Mouse (Mus musculus): ENCODE results near the gene Triobp. TPM values are rescaled to one million over a fixed set of nuclear protein-coding genes. Genes with fewer than 3 reads are reported as not detected.

Triobp gene
- polyA plus RNA-seq, 1 experiment from 2014 or later = 16.3 TPM

DNA sequence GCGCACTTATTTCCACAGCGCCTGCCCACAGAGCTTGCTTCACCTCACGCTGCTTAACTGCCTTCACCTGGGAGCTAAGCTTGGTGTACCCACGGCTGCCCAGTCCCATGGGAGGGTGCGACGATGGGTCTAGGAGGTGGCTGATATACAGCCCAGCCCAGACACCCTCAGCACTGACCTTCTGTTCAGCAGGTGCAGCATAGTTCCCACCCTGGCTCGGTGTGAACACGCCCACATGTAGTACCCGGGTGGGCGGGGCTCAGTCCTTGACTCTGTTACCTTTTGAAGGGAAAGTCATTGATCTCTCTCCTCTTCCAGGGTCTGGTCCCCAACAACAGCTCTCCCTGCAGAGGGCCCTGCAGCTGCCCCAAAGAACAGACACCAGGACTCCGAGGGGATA is 12.0 kb downstream of the Triobp start:
- DNase-seq (ENCODE audit: low spot score) = no peak

DNA sequence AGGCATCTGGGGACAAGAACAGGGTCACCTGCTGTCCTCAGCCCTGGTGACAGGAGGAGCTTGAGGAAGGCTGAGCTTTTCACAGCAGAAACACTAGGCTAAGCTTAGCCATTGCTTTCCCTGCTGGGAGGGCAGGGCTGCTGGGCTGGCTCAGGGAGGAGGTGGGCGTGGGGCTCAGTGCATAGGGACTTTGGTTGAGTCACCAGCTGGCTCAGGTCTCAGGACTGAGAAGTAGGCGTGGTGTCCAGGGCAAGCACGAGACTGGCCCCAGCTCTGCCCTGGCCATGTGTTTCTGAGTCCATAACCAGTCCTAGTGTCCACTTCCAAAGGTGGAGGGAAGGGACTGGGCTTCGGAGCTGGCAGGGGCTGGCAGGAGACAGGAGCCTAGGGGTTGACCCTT is 12.6 kb downstream of the Triobp start:
- DNase-seq (ENCODE audit: low spot score) = no peak

DNA sequence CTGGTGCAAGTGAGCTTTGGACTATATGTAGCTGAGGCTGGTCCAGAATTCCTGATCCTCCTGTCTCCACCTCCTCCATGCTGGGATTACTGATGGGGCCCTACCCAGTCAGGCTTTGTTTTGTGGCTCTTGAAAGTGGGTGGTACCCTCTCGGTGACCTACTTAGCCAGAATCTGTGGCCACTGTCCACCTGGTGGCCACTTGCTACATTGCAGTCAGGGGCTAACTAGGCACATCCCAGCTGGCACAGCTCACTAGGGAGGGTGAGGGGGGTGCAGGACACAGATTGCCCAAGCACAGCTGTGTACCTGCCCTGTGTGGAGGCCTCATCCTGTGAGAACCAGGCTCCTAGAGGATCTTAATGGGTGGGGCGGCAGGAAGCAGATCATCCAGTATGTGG is 15.4 kb downstream of the Triobp start:
- peak; percentile 76 for DNase-seq (ENCODE audit: low spot score)

DNA sequence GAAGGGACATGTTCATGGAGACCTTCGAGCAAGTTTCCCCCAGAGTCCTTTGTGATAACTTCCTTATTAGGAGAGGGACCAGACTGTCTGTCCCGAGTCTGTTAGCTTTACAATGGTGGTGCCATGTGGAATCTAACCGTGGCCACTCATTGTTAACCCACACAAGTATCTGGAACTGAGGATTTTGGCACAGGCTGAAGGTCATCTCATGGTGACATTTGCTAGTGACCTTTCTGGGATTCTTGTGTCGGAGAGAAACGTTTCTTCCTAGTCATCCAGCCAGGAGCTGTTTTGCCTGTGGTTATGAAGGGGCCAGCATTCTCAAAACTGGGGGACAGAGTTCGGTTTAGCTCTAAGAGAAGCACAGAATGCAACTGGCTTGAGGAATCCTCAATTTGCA is 24.1 kb downstream of the Triobp start:
- no peak for DNase-seq (ENCODE audit: low spot score)

- DNase-seq (ENCODE audit: low spot score) = no peak
Measured at GRCm38 (mm10) chr15:78973950-78974349, 26.4 kb downstream of the Triobp start.

GRCm38 (mm10) chr15:78977676-78978159 is 30.2 kb downstream of the Triobp start:
- DNase-seq (ENCODE audit: low spot score) = no peak

DNA sequence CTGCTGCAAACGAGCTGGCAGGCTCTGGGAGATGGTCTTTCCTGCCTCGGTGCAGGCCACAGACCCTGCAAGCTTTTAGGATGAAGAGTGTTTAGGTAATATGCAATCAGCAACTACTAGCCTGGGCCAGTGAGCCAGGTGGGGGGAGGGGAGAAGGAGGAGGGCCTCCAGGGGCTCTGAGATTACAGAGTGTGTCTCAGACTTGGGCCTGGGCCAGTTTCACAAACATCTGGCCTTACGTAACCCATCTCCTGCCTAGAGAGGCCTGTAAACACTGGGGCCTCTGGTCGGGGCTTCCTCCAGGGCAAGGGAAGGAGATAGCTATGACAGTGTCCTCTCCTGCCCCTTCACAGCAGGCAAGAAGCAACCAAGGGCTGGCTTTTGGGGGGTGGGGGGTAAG is 31.4 kb downstream of the Triobp start:
- no peak for DNase-seq (ENCODE audit: low spot score)

DNA sequence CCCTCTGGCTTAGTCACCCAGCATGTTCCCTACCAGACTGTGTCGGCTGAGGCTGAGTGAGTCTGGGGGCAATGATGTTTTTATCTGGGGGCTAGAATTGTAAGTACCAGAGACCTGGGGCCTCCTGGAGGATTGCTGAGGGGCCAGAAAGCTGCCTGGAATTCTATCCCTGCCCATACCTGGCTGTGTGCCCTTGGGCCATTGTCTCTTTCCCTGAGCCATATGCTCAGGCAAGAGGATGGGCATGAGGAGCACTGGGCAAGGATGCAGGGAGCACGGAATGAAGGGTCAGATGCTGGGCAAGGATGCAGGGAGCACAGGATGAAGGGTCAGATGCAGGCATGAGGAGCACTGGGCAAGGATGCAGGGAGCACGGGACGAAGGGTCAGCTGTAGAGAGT is 32.6 kb downstream of the Triobp start:
- no peak for DNase-seq (ENCODE audit: low spot score)

DNA sequence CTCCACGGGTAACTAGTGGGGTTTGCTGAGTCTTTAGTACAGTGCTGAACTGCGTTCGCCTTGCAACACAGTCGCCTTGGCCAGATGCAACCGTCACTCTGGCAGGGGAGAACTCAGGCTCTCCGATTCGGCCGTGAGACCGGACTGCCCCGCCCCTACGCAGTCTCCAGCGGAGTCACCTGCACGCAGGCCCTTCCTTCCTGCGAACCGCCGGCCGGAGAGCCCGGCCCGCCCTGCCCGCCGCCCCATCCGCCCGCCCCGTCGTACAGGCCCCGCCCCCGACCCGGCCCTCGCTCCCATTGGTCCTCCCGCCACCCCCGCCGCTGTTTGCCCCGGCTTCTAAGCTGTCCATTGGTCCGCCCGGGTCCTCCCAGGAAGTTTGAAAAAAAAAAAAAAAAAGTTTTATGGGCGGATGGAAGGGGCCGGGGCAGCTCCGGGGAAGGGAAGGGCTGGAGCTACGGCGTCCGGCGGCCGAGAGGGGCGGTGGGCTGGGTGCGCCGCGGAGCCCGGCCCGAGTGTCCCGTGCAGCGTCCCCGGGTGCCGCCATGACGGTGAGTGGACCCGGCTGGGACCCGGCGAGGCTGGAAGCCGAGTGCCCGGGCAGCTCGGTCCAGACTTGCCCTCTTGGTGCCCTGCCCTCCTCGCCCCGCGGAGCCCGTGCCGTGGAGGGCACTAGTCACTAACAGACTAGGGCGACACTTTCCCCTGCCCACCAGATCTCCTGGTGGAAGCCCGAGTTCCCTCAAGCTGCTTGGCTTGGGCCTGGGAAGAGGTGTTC is 35.3 kb downstream of the Triobp start:
- peak; percentile 89 for DNase-seq (ENCODE audit: low spot score)

DNA sequence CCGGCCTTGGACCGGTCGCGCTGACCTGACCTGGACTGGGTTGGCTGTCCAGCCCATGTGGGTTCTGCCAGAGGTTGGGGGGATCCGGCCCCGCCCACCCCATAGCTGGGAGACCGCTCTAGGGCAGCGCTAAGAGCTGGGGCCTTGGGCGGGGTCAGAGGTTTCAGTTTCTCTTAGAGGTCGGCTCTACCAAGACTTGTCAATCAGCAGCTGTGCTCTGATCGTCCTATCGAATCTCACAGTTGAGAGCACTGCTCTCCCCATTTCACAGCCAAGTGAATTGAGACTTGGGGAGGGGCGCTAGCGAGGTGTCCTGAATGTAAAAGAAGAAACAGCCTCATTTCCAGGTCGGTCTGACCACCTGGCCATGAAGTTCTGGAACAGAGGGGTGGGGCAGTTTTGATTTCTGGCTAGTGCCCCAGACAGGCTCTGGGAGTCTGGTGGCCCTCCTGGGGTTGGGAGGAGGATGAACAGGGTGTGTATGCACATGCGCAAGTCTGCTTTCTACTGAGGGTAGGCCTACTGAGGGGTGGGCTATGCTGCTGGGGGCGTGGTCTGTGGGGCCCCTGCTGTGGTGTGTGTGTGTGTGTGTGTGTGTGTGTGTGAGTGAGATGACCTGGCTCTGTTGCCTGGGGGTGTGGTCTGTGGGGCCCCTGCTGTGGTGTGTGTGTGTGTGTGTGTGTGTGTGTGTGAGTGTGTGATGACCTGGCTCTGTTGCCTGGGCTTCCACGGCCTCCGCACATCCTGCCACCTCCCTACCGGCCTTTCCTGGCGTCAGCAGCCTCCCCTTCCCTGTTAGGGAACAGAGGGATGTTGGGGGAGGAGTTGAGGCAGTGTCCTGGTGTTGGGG is 36.1 kb downstream of the Triobp start:
- DNase-seq (ENCODE audit: low spot score) = peak; percentile 49

DNA sequence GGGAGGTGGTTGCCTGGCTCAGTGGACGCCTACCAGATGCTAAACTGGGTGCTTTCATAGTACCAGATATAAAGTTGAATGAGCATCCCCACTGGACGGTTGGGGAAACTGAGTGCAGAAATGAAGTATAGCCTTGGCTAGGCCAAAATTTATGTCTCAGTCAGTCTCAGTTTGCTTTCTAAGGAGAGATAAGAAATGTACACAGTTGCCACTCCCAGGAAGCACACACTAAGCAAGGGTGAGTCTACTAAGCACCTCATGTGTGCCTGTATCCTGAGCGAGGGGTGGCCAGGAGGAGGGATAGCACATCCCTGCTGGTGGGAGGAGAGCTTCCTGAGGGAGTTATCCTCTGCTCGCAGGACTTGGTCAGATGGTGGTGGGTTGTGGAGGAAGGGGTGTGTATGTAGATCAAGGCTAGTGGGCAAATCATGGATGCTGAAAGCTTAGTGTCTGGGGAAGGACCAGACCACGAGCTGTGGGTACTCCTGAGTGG is 36.8 kb downstream of the Triobp start:
- no peak for DNase-seq (ENCODE audit: low spot score)

- no peak for DNase-seq (ENCODE audit: low spot score)
Measured at GRCm38 (mm10) chr15:78986536-78987220, 39.2 kb downstream of the Triobp start.

DNA sequence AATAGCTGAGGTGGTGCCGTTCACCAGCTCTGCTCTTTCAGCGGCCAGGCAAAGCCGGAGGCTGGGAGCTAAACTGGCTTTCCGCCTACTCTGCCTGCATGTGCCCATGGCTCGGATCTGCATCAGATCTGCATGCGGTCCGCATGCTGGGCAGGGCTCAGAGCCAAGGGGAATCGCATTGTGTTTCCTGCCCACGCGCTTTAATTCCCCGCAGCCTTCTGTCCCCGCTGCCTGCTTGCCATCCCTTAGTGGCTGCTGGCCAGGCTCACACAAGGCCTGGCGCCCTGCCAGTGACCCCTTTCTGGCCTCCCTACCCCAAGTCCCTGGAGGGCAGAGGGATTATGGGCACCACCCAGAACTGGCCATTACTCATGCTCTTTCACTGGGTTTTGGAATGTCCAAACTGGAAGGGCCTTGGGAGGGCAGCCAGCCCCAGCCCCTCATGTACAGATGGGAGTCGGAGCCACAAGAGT is 41.0 kb downstream of the Triobp start:
- DNase-seq (ENCODE audit: low spot score) = no peak

DNA sequence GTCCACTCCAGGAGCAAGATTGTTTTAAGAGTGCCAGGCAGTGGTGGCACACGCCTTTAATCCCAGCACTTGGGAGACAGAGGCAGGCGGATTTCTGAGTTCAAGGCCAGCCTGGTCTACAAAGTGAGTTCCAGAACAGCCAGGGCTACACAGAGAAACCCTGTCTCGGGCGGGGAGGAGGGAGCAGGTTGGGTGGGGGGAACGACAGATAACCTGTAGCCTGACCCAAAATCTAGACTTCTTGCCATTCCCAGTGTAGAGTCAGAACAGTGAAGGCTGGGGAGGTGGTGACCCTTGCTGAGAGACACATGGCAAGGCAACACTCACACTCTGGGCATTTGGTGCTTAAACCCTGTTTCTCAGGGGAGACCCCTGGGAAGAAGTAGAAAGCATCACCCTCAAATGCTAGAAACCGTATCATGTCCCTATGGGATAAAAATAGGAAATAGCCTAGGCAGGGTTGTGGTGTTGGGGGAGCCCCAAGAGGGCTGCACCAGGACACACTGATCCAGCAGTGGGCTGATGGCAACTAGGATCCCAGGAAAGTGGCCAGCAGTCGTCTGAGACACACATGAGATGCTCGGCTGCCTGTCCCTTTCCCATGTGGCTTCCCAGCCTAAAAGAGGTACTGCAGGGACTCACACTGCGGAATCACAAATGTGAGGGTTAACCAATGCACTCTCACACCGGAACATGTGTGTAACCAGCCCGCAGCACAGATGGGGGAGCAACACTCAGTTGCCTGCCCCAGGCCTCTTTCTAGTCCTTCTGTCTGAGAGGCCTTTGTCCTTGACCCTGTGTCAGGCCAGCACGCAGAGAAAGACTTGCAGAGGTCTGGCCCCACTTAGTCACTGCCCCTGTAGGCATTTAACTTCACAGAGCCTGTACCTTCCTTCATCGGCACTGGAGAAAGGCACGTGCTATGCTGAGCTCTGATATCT is 41.9 kb downstream of the Triobp start:
- no peak for DNase-seq (ENCODE audit: low spot score)

DNA sequence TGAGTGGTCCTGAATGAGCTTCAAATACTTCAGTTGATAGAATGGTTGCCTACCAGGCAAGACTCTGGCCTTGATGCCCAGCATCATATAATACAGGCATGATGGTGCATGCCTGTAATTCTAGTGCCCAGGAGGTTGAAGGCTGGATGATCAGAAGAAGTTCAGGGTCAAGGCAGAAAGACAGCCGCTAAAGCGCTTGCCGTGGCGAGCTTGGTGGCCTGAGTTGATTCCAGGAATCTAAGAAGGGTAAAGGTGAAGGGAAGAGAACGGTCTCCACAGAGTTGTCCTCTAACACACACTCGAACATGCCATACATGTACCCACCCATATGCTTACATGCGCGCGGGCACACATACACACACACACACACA is 42.6 kb downstream of the Triobp start:
- DNase-seq (ENCODE audit: low spot score) = no peak

- DNase-seq (ENCODE audit: low spot score) = no peak
Measured at GRCm38 (mm10) chr15:78990970-78991525, 43.5 kb downstream of the Triobp start.

DNA sequence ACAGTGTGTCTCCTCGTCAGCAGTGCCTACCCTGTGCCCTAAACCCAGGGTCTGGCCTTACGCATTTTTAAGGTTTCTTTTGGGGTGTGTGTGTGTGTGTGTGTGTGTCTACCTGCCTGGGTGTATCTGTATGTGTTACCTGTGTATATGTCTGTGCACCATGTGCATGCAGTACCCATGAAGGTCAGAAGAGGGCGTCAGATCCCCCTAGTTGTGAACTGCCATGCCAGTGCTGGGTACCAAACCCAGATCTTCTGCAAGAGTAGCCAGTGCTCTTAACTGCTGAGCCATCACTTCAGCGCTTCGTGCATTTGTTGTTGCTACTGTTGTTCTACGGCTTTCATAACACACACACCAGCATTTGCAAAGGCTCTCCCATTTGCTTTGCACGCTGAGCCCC is 44.7 kb downstream of the Triobp start:
- no peak for DNase-seq (ENCODE audit: low spot score)

- no peak for DNase-seq (ENCODE audit: low spot score)
Measured at GRCm38 (mm10) chr15:78992925-78993324, 45.4 kb downstream of the Triobp start.

GRCm38 (mm10) chr15:78995916-78996315 is 48.4 kb downstream of the Triobp start:
- no peak for DNase-seq (ENCODE audit: low spot score)

- DNase-seq (ENCODE audit: low spot score) = peak; percentile 48
Measured at GRCm38 (mm10) chr15:78996663-78997062, 49.1 kb downstream of the Triobp start.

Data from thymus, postnatal 0 days (tissue).